Comparison of ENCODE assay signal across 26 mouse cellular contexts in the genomic region with DNA sequence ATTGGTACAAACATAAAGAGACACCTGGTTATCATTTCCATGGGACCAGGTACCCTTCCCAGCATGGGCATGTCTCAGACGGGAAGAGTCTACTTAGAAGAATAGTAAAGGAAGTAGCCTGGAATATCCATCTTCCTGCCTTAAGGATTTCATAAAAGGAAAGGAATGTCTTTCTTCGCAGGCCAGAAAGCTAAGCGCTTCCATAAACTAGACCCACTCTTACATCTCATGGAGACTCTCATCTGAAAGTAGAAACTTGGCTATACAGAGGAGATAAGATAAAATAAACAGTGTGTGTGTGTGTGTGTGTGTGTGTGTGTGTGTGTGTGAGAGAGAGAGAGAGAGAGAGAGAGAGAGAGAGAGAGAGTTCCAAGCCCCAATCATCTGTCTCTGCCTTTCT.
"Had no signal": no experiment of that assay in that cellular context is flagged by ENCODE, and none has a peak within 500 bp of the region (broad histone marks: within the 10 kb centered on the region; RNA-seq: fewer than 3 reads in every experiment).

No protein-coding gene starts in this region.

- H3K27ac ChIP-seq: heart, adult 2 months; heart, embryonic 13.5 days; heart, embryonic 15.5 days; hindbrain, embryonic 13.5 days; hindbrain, embryonic 15.5 days; hindbrain, postnatal 0 days; kidney, embryonic 15.5 days; kidney, postnatal 0 days; limb, embryonic 12.5 days; limb, embryonic 15.5 days had no signal

- DNase-seq: forebrain, postnatal 0 days; gastrocnemius, postnatal 14 days; gastrocnemius, postnatal 36 days; heart, adult 11 months; heart, adult 2 months; heart, postnatal 14 days; heart, postnatal 36 days; kidney, adult 11 months; kidney, adult 2 months; kidney, adult 9 months; kidney, postnatal 14 days; kidney, postnatal 36 days; layer of hippocampus, adult 9-11 months; layer of hippocampus, postnatal 36 days; left cerebral cortex, postnatal 4 days had no signal

- H3K27me3 ChIP-seq: heart, embryonic 13.5 days; heart, embryonic 15.5 days; hindbrain, embryonic 13.5 days; hindbrain, embryonic 15.5 days; kidney, embryonic 15.5 days; limb, embryonic 12.5 days; limb, embryonic 15.5 days had no signal

- H3K36me3 ChIP-seq: heart, embryonic 13.5 days; heart, embryonic 15.5 days; hindbrain, embryonic 13.5 days; hindbrain, embryonic 15.5 days; kidney, embryonic 15.5 days; limb, embryonic 12.5 days; limb, embryonic 15.5 days had no signal

- H3K4me1 ChIP-seq: hindbrain, embryonic 13.5 days; hindbrain, embryonic 15.5 days; kidney, embryonic 15.5 days had no signal

- H3K9me3 ChIP-seq: hindbrain, embryonic 15.5 days had no signal

- H3K4me2 ChIP-seq: heart, embryonic 11.5 days; heart, embryonic 13.5 days; heart, embryonic 15.5 days; hindbrain, embryonic 13.5 days; hindbrain, embryonic 15.5 days; kidney, embryonic 15.5 days; limb, embryonic 12.5 days; limb, embryonic 15.5 days had no signal

- ATAC-seq: forebrain, postnatal 0 days; hindbrain, postnatal 0 days; intestine, embryonic 16.5 days had no signal

- H3K4me3 ChIP-seq: heart, adult 2 months; heart, embryonic 13.5 days; heart, embryonic 15.5 days; hindbrain, embryonic 13.5 days; hindbrain, embryonic 15.5 days; kidney, embryonic 15.5 days; limb, embryonic 12.5 days; limb, embryonic 15.5 days had no signal

- H3K9ac ChIP-seq: forebrain, postnatal 0 days; heart, embryonic 13.5 days; heart, embryonic 15.5 days; hindbrain, embryonic 13.5 days; hindbrain, embryonic 15.5 days; kidney, embryonic 15.5 days; limb, embryonic 12.5 days; limb, embryonic 15.5 days had no signal
